Mouse (Mus musculus) embryonic fibroblast, embryonic 13.5 days (primary cell): ENCODE data around the gene C130026I21Rik.
"Not testable (repeated sequence)": the region's sequence is repeated elsewhere in the genome, so short reads cannot be mapped to it uniquely, and the experiment has no call there.

Source experiments
- CTCF ChIP-seq: IDR thresholded peaks from 2 replicates; pipeline ENCODE4 v1.5.1; 2011; ENCODE audit warnings: mild to moderate bottlenecking, control low read depth, low read length, moderate library complexity, borderline replicate concordance; ENCODE audit not compliant: insufficient read depth
- POLR2A ChIP-seq: IDR thresholded peaks from 2 replicates; pipeline ENCODE4 v1.6.1; 2011; ENCODE audit warnings: low read depth, mild to moderate bottlenecking, control low read depth, low read length, moderate library complexity

DNA sequence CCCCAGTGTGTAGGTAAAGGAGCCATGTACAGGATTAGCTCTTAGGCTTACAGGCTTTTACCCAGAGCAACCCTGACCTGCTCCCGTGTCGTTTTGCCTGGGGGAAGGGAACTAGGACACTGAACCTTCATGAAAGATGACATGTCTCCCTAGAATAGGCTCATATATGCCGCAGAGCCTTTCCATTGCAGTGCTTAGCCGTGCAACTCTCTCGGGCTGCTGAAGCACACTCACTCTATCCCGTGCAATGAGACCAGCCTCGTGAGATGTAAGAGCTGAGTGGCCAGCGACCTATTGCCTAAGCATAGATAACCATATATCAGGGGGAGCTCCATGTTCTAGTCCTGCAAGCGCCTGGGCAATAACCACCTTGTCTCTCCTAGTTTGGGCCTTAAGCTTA is 274.1 kb downstream of the C130026I21Rik start:
- not testable (repeated sequence) for TF ChIP-seq CTCF, POLR2A
